Mouse (Mus musculus): Measurements from ENCODE around the gene Sept9. TPM values are rescaled to one million over a fixed set of nuclear protein-coding genes. Genes with fewer than 3 reads are reported as not detected.
A peak's percentile ranks its signal among the peaks of the same experiment; 100 is the strongest.

The Sept9 gene
- total RNA-seq, 2 experiments from 2014 or later = 94.9 to 103 TPM

DNA sequence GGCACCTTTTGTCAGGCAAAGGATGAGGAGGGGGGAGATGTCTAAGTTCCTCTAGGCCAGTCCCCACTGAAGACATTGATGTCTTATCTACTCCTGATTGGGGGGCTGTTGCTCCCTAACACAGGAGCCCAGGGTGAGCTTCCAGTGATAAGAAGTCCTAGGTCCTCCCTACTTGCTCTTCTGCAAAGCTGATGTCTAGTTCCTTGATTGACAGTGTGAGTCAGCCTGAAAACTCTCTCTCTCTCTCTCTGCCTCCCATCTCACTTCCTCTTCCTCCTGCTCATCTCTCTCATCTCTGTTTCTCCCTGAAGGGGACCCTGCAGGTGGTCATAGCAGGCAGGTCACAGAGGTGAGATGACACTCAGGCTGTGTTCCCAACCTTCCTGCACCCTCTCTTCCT lies 58.4 kb downstream of the Sept9 start:
- no peak for DNase-seq
- intact Hi-C loops (cut with DNase I) = no loop called here

DNA sequence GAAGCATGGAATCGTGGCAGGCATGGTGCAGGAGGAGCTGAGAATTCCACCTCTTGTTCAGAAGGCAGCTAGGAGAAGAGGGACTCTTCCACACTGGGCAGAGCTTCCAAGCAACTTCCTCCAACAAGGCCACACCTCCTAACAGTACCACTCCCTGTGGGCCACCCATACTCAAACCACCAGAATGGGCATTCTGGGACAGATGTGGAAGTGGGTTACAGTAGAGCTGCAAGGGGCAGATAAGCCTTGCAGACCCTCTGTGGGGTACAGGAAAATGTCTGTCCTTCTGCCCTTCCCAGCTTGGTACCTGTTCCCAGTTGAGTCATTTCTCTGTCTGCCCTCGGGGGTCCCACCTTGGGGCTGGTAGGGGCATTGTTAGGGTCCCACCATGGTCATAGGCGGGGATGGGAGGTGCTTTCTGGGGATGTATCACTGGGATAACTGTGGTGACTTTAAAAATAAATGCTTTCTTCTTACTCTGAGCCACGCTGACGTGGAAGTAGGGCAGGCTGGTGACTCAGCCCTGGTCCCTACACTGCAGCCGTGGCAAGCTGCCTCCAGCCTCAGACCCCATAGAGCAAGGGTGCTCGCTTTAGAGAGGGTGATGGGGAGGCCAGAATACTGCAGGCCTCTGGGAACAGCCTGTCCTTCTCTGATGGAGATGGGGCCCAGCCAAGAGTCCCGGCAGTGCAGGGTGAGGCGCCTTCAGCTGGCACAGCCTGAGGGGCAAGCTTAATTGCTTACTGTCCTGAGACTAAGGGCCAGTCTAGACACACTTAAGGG lies 59.9 kb downstream of the Sept9 start:
- DNase-seq = no peak

DNA sequence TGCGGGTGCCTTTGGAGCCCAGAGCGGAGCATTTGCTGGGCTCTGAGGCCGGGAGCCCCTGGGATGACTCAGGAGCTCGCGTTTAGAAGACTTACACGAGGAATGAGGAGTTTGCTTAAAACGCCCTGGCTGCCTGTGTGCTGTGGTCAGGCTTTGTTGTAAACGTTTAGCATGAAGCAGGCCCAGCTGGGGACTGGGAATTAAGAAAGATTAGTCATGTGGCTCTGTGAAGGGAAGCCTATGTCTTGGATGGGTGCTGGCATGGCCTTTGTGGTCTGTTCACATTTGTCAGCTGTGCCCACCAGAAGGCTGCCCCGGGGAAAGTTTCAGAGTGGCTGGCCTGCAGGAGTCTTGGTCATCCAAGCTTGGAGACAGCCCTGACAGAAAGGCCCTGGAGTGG lies 61.2 kb downstream of the Sept9 start:
- DNase-seq = no peak
- intact Hi-C loops (cut with DNase I) = no loop called here

More for the DNA sequence above, 59.9 kb downstream of the Sept9 start:
- intact Hi-C loops (cut with DNase I) = no loop called here

DNA sequence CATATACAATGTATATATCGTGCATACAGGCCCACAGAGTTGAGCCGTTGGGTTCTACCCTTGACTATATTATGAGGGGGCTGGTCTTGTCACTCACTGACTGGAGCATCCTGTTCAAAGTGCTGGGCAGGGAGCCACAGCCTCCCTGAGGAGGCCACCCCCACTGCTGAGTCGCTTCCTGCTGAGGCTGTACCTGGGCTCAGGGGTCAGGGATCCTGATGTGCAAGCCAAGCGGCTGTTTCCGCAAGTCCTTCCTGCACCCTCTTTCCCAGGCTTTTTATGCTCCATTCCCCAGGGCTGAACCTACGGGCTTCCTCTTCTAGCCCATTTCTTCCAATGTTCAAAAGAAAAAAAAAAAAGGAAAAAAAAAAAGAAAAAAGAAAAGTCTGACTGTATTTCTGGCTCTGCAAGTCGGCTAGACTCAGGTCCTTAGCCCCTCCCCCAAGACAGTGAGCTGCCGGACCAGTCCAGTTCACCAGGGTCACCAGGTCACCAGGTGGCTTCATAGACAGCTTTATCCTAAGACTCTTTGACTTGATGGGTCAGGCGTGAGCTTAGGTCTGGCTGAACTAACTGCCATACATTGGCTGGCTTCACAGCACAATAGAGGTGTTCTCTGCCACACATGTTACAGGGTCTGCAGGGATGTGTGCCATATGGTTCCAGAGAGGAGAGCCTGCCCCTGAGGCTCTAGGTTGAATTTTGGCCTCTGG lies 63.8 kb downstream of the Sept9 start:
- intact Hi-C loops (cut with DNase I) = no loop called here

DNA sequence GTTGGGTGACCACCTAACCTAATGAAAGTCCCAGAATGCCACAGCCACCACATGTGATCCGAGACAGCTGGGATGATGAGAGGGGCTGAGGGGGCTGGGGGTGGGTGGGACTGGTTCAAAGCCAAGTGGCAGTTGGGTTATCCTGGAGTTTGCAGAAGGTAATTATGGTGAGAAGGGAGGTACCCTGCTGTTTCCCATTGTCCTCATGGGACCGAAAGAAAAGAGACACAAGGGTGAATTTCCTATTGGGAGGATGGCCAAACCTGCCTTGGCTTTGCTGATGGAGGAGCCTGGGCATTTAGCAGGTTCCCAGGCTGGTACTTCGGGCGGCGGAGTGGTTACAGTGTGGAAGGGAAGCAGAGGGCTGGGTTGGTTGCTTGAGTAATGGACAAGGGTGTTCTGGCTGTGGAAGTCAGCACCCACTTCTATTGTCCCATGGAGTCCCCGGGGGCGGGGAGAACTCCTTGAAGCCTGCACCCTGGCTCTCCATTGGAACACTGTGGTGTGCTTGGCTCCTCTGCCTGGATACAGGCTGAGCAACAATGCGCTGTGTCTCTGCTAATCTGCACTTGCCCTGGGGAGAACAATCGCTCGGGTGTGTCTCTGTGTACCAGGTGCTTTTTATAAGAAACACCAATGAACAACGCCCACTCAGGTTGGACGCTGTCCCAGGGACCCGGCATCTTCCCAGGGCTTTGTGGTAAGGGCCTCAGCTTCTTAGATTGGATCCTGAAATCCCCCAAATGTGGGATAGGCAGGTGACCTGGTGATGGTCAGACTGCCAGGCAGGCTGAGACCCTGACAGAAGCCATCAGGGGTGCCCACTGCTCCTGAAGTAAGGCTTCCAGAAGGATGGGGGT lies 64.9 kb downstream of the Sept9 start:
- intact Hi-C loops (cut with DNase I) = no loop called here
- no peak for DNase-seq

More for the DNA sequence above, 63.8 kb downstream of the Sept9 start:
- DNase-seq = no peak

DNA sequence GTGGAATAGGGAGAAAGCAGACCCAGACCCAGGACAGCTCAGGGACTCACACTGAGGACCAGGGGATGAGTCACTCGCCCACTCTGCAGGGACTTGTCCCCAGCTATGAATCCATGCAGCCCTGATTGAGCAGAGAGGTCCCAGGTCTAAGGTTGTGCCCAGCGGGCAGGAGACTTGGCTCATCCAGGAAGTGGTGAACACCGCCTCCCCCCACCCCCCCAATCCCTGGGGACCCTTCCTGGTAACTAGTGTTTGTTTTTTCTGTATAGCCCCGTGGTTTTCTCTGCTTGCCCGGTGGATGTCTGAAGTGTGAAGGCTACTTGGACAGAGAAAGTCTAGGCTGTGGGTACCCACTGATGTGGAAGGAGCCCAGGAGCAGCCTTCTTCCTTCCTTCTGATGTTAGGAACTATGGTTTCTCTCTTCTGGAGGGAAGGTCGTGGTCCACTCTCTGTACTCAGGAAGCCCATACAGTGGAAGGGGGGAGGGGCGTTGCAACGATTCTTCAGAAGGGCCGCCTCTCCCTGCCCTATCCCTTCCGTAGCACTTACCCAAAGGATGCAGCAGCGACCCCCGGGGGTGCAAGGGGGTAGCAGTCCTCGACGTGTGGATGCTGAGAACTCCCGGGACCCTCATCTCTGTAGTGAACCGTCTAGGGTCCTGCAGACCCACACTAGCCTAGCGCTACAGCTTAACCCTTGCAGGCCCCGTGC lies 66.0 kb downstream of the Sept9 start:
- intact Hi-C loops (cut with DNase I) = no loop called here
- DNase-seq = peak; percentile 53

DNA sequence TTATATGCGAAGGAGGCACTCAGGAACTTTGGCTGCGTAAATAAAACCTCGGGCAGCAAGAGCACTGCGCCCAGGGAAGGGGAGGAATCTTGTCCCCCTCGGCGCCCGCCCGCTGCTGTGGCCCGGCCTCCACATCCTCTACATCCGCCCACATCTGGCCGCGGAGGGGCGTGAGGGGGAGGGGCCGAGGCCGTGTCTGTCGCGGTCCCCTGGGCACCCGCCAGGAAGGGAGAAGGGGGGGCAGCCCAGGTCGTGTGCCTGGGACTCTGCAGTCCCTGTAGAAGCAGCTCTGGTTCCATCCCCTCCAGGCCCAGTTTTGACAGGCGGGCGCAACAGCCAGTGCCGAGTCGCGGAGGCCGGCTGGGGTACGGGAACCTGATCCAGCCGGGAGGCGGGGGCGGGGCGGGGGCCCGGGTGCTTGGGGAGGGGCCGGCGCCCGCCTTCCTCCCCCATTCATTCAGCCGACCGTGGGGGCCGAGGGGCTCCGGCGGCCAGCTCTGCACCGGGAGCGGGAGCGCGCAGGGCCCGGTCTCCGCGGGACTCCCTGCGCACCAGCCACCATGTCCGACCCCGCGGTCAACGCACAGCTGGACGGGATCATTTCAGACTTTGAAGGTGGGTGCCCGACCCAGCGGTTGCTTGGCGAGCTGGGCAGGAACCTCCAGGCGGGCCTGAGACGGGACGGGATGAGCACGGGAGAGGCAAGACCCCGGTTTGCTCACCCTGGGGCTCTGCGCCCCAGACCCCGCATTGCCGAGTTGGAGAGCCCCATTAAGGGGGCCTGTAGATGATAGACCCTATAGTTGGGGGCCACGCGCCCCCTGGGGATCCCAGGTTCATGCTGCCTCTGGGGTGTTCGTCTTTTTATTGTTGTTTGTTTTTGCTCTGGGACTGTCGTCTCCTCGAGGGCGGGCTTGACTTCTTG lies 66.8 kb downstream of the Sept9 start:
- DNase-seq = peak; percentile 75
- intact Hi-C loops (cut with DNase I) = no loop called here

DNA sequence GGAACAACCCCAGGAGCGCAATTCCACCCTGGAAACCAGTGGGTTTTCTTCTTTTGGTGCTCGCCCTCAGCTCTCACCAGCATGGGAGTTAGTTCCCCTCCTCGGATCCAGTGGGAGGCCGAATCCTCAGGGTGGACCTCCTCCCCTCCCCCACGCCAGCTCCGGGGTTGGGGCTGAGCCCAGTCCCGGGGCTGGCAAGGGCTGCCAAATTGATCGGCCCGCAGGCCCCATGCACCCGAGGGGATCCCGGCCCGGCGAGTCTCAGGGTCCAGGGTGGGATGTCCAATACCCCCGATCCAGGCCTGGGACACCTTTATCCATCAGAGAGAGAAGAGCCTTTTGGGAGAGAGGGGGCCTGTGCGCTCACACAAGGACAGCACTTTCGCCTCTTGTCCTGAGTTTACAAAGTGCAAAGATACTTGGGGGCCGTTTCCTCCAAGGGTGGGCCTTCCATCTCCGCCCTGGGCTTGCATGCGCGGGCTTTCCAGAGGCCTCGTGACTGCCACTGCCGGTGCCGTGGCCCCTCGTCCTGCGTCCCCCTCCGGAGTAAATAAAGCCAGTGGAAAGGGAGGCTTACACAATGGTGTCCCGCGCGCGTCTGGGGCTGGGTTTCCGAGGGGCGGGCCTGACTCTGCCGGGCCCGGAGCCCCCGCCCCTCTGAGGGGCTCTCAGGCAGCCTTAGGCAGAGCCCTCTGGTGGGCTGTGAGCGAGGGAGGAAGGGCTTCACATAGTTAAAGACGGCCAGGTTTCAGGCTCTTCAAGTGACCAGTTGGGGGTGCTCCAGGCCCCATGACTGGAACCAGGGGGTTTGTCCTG lies 67.7 kb downstream of the Sept9 start:
- peak; percentile 65 for DNase-seq
- intact Hi-C loops (cut with DNase I) = no loop called here

DNA sequence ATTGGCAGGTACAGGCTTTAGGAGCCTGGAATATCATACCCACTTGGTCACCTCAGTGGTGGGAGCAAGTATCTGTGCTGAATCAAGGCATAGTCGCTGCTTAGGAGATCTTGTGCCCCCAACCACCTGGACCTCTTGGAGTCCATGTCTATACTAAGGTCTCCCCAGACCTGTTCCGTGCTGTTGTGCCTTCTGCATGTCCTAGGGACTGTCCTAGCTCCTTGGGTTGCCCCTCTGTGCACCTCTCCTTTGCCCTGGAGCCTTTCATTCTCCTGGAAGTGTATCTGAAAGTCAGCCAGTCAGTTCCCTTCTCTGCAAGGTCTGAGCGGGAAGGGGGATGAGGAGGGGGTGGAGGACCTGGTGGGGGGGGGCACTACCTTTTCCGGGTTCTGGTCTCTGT lies 68.4 kb downstream of the Sept9 start:
- intact Hi-C loops (cut with DNase I) = no loop called here
- DNase-seq = no peak

DNA sequence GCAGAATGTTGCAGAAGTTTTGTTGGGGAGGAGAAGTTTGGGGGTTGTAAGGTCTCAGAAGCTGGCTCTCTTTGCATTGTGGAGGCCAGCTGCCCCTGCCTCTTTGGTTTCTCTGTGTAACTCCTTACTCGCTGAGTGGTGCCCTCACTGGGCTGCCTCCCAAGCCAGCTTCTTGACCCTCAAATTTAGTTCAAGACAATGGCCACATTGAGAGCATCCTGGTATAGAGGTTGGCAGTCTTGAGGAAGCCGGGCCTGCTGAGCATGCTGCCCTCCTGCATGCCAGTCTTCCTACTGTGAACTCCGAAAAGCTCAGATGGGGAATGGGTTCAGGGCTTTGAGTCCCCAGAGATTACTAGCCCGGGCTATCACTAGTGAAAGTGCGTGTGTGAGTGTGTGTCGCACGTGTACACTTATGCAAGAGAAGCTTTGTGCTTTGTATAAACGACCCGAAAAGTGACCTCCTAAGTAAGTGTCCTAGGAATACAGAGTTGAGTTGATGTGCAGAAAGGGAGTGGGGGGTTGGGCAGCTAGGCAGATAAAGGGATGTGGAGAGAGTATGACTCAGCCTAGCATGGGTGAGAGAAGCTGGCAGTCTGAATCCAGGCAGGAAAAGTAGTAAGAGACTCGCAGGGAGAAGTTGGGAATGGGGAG lies 69.0 kb downstream of the Sept9 start:
- DNase-seq = no peak
- intact Hi-C loops (cut with DNase I) = no loop called here

DNA sequence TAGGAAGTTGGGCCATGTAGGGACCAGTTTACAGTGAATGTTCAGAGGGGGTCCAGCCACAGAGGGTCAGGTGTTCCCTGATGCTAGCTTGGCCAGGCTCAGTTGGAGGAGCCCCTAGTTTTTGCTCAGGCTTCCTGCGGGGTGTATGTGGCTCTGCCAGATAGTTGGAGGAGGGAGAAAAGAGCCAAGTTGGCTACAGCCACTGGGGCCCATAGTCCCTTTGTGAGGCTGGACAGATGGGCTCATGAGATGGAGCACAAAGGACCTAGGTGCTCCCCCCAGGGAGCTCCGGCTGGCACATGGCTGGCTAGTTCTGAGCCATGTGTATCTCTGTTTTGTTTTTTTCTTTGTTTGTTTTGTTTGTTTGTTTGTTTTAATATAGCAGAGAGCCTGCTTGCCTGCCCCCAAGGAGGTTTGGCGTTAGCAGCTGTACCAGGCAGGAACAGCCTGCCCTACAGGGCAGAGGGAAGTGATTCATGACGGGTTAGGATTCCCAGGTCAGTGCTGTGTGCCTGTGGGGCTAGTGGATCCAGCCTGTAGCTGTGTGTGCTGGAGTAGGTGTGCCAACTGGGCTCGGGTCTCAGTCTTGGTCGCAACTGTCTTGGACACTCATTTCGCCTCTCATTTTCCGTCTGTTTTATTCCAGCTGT lies 69.7 kb downstream of the Sept9 start:
- intact Hi-C loops (cut with DNase I) = no loop called here
- peak; percentile 48 for DNase-seq

DNA sequence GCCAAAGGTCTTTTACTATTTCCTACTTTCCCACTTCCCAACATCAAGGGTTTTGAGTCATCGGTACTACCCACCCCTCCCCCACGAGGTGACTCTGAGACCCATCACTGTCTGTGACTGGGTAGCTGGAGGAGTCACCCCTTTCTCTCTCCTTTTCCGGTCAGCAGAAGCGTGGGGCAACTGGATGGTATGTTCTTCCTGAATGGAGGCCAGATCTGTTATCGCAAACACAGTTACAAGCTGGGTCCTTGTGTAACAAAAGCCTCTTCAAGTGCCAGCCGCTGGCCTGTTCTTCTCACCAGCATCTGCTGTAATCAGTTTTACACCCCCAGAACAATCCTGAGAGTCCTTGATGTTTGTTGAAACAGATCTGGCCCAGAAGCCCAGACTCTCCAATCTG lies 70.5 kb downstream of the Sept9 start:
- no peak for DNase-seq
- intact Hi-C loops (cut with DNase I) = no loop called here

DNA sequence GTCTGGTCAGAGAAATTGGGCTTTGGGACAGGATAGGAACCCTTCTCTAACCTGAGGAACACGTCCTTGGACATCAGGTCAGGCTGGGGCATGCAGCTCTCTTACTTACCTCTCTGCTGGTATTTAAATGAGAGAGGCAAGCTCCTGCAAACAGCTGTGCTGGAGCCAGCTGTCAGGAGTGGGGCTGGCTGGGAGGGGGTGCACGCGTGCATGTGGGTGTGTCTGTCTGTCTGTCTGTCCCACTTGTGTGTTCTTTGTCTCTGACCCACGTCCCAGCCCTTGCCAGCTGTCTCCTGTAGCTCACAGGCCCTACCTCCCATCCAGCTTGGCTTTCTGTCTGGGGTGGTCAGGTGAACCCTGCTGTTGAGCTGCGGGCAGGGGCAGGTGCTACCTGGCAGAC lies 75.5 kb downstream of the Sept9 start:
- no peak for DNase-seq
- intact Hi-C loops (cut with DNase I) = no loop called here

DNA sequence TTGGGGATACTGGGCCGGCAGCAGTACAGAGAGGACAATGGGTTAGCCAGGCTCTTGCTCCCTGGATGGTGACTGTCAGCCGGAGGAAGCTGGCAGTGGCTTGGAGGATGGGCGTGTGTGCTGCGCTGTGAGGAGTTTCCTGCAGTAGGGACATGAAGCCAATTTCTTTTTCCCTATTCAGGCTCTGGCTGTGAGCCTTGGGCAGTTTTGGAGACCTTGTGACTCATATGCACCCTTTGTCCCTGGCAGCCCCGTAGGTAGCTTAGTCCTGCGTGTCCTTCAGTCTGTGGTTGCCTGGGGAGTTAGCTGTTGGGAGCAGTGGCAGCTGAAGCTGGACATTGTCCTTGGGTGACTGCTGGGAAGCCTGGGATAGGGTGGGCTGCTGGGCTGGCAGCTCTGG lies 76.5 kb downstream of the Sept9 start:
- intact Hi-C loops (cut with DNase I) = no loop called here
- DNase-seq = no peak

DNA sequence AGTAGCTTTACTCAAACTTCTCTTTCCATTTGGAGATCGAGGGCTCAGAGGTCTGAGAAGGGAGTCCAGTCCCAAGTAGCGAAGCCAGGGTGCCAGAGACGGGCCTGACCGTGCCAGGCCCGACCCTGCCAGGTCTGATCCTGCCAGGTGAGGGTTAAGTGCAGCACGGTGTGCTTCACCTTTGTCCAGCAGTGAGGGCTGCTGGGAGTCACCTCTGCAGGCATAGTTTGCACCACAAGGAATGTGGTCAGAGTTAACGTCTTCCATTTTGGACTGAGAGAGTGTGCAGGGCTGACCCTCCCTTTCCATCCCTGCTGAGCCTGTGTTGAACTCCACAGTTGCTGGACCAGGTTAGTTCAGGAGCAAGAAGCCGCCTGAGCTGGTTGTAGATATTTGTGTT lies 77.5 kb downstream of the Sept9 start:
- intact Hi-C loops (cut with DNase I) = no loop called here
- no peak for DNase-seq

DNA sequence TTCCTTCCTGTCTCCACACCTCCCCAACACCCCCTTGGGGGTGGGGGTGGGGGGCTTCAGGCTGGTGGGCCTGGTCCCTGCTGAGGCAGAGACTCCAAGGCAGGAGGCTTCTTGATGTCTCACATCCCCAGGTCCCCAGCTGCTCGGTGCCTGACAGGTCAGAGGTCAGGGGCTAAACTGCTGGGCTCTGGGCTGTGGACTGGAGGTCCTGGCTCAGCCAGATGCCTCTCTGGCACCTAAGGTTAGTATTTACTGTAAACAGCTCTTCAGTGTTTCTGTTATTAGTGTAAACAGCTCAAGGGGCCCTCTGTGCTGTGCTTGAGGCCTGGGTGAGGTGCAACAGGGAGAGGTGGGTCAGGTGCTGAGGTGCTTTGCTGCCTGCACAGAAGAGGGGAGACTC lies 78.7 kb downstream of the Sept9 start:
- intact Hi-C loops (cut with DNase I) = no loop called here
- DNase-seq = no peak

DNA sequence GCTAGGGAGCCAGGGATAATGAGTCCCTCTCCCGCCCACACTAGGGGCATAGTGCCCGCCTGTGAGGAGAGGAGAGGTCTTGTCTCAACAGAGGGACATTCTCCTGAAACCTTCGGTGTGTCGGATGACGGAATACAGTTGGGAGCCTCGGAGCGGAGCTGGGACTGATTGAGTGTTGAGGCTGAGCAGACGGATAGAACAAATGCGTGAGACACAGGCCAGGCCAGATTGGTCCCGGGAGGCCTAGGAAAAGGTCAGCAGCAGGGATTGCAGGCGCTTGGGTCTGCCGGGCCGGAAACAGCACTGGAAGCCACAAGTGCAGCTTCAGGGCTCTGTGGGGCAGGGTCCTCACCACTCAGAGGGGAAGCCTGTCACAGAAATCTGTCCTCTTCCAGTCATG lies 79.1 kb downstream of the Sept9 start:
- no peak for DNase-seq
- intact Hi-C loops (cut with DNase I) = no loop called here

DNA sequence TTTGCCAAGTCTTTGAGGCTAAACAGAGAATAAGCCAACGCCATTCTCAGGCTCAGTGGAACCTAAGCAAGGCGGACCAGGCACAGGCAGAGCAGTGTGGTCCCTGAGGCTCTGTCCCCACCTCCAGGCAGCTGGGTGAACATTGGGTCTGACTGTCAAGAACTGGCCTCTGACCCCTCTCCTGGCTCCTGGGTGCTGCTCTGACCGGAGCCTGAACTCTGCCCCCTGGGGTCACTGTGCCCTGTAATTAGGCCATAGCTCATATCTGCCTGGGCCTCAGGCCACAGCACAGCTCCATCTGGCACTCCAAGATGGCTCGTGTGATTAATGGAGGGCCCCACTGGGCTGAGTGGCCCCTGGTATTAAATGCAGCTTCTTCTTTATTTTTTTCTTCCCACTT lies 80.5 kb downstream of the Sept9 start:
- no peak for DNase-seq
- intact Hi-C loops (cut with DNase I) = no loop called here
